Mouse (Mus musculus): ENCODE results near the gene Olfr1366. TPM values are rescaled to one million over a fixed set of nuclear protein-coding genes. Genes with fewer than 3 reads are reported as not detected.
"Not testable (repeated sequence)": the region's sequence is repeated elsewhere in the genome, so short reads cannot be mapped to it uniquely, and the experiment has no call there.

Olfr1366 gene
- 0.10 TPM in 1 of 2 replicates, not detected in the other for polyA plus RNA-seq (2015; fragmentation: Nextera tagmentation; extraction: Ambion mirVana)

- H3K4me3 ChIP-seq = no peak within 1 kb of the TSS
- no peak within 1 kb of the TSS for H3K9ac ChIP-seq
- no peaks in the 10 kb centered on the region for H3K9me3 ChIP-seq (replicated peaks)
- no peak within 1 kb of the TSS for H3K27ac ChIP-seq
- ATAC-seq (replicated peaks; ENCODE audit: insufficient number of reproducible peaks, insufficient read depth, low FRiP score, low read depth) = no peak
- H3K36me3 ChIP-seq = no peaks in the 10 kb centered on the region
- H3K27me3 ChIP-seq = no peaks in the 10 kb centered on the region
- WGBS = 53% methylated on average over 1 of the region's 1 CpGs
- no peaks in the 10 kb centered on the region for H3K4me1 ChIP-seq (replicated peaks)
- H3K4me2 ChIP-seq = no peak within 1 kb of the TSS
Measured at GRCm38 (mm10) chr13:21542708-21543107, at the start of gene Olfr1366. Olfr1366 (minus strand) TSS chr13:21542808.

DNA sequence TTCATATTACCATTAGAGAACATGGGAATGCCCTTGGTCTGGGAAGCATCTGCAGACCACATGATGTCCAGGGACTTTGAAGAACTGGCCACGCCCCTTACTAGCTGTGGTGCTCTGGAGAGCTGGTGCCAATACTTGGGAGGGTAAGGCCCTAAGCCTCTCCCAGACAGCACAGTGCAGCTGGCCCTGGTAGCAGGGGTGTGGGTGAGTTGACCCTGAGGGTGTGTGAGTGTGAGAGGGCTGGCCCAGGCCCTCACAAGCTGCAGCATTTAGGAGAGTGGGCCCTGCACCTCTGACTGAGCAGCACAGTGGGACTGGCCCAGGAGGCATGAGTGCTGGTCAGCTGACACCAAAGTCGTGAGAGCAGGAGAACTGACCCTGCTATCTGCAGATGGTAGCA lies 49.0 kb upstream of the Olfr1366 start:
- Histone ChIP-seq H3K4me2 (no peak overlapping the region), H3K27me3 (no peaks in the 10 kb centered on the region), H3K9me3 (replicated peaks) (no peaks in the 10 kb centered on the region), H3K27ac (no peak overlapping the region), H3K4me1 (replicated peaks) (no peaks in the 10 kb centered on the region), H3K4me3 (no peak overlapping the region), H3K9ac (no peak overlapping the region), H3K36me3 (no peaks in the 10 kb centered on the region)
- WGBS = 40% methylated on average over 2 of the region's 2 CpGs
- 0 out of 2 replicates have a peak, but pooled peaks have one; percentile 43 for ATAC-seq (replicated peaks; ENCODE audit: insufficient number of reproducible peaks, insufficient read depth, low FRiP score, low read depth)

DNA sequence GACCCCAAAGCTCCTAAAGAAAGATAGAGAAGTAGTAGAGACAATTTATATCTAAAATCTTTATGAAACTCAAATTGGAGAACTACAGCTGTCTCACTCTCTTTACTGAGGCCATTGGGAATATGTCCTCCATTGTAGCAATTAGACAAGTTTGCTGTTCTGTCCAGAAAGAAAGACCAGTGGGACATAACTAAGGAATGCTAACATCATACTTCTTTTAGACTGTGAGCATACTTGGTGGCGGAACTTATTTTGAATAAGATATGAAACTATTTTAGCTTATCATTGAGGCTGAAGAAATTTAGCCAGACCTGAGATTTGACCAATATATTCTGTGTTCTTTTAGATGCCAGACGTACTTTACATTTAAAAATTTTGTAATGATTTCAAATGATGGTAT lies 39.1 kb upstream of the Olfr1366 start, which contains the start of gene Olfr1364:
TSS of gene Olfr1364 (minus strand) at position 101 of the 400 bp plus-strand sequence.
- Histone ChIP-seq H3K27ac (no peak within 1 kb of the TSS), H3K4me3 (no peak within 1 kb of the TSS), H3K27me3 (no peaks in the 10 kb centered on the region), H3K36me3 (no peaks in the 10 kb centered on the region), H3K4me2 (no peak within 1 kb of the TSS), H3K9ac (no peak within 1 kb of the TSS), H3K4me1 (replicated peaks) (no peaks in the 10 kb centered on the region), H3K9me3 (replicated peaks) (no peaks in the 10 kb centered on the region)
- no peak for ATAC-seq (replicated peaks; ENCODE audit: insufficient number of reproducible peaks, insufficient read depth, low FRiP score, low read depth)
- WGBS = 81% methylated on average over 2 of the region's 2 CpGs

GRCm38 (mm10) chr13:21559793-21560192 lies 17.2 kb upstream of the Olfr1366 start, which contains the start of gene Olfr1535:
Olfr1535 (minus strand) TSS chr13:21559893.
- Histone ChIP-seq H3K27me3 (no peaks in the 10 kb centered on the region), H3K4me1 (replicated peaks) (no peaks in the 10 kb centered on the region), H3K9ac (no peak within 1 kb of the TSS), H3K9me3 (replicated peaks) (no peaks in the 10 kb centered on the region), H3K4me2 (no peak within 1 kb of the TSS), H3K27ac (no peak within 1 kb of the TSS), H3K36me3 (no peaks in the 10 kb centered on the region), H3K4me3 (no peak within 1 kb of the TSS)
- no peak for ATAC-seq (replicated peaks; ENCODE audit: insufficient number of reproducible peaks, insufficient read depth, low FRiP score, low read depth)
- 44% methylated on average over 1 of the region's 1 CpGs for WGBS

- Histone ChIP-seq H3K4me1 (replicated peaks) (no peaks in the 10 kb centered on the region), H3K36me3 (no peaks in the 10 kb centered on the region), H3K4me2 (no peak overlapping the region), H3K27me3 (no peaks in the 10 kb centered on the region), H3K9ac (no peak overlapping the region), H3K9me3 (replicated peaks) (no peaks in the 10 kb centered on the region), H3K27ac (no peak overlapping the region), H3K4me3 (no peak overlapping the region)
- ATAC-seq (replicated peaks; ENCODE audit: insufficient number of reproducible peaks, insufficient read depth, low FRiP score, low read depth) = no peak
- WGBS = 33% methylated on average over 3 of the region's 3 CpGs
Measured at GRCm38 (mm10) chr13:21550416-21551110, 8.0 kb upstream of the Olfr1366 start.

DNA sequence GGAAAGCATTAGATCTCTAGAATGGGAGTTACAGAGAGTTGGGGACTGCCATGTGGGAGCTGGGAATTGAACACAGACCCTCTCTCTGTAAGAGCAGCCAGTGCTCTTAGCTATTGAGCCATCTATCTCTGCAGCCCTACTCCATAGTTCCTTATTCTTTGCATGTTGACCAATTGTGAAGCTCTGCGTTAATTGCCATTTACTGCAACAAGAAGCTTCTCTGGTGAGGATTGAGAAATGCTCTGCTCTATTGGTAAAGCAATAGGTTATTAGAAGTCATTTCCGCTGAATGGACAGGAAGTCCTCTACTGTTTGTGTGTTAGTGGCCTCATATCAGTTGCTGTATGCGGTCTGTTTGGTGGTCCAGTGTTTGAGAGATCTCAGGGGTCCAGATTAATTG lies 6.9 kb upstream of the Olfr1366 start:
- H3K4me2 ChIP-seq = no peak overlapping the region
- H3K9ac ChIP-seq = no peak overlapping the region
- WGBS = 86% methylated on average over 3 of the region's 3 CpGs
- H3K4me3 ChIP-seq = no peak overlapping the region
- H3K4me1 ChIP-seq (replicated peaks) = no peaks in the 10 kb centered on the region
- no peaks in the 10 kb centered on the region for H3K27me3 ChIP-seq
- no peaks in the 10 kb centered on the region for H3K9me3 ChIP-seq (replicated peaks)
- ATAC-seq (replicated peaks; ENCODE audit: insufficient number of reproducible peaks, insufficient read depth, low FRiP score, low read depth) = no peak
- H3K36me3 ChIP-seq = no peaks in the 10 kb centered on the region
- no peak overlapping the region for H3K27ac ChIP-seq

- WGBS = under 1% methylated on average over 39 of the region's 39 CpGs
- peak within 1 kb of the TSS; percentile 84 for H3K4me2 ChIP-seq
- H3K4me1 ChIP-seq (replicated peaks) = peaks cover 3% of the 10 kb centered on the region; the same call in 1 of the 2 replicates
- peak; percentile 97 for ATAC-seq (replicated peaks; ENCODE audit: insufficient number of reproducible peaks, insufficient read depth, low FRiP score, low read depth)
- no peaks in the 10 kb centered on the region for H3K27me3 ChIP-seq
- H3K4me3 ChIP-seq = peak within 1 kb of the TSS; percentile 99
- H3K27ac ChIP-seq = peak within 1 kb of the TSS; percentile 96
- peaks cover 16% of the 10 kb centered on the region for H3K36me3 ChIP-seq
- H3K9me3 ChIP-seq (replicated peaks) = no peaks in the 10 kb centered on the region
- peak within 1 kb of the TSS; percentile 99 for H3K9ac ChIP-seq
Measured at GRCm38 (mm10) chr13:21530781-21531201, 11.8 kb downstream of the Olfr1366 start, which contains the start of gene Zkscan8. Zkscan8 (minus strand) TSS chr13:21531120.

DNA sequence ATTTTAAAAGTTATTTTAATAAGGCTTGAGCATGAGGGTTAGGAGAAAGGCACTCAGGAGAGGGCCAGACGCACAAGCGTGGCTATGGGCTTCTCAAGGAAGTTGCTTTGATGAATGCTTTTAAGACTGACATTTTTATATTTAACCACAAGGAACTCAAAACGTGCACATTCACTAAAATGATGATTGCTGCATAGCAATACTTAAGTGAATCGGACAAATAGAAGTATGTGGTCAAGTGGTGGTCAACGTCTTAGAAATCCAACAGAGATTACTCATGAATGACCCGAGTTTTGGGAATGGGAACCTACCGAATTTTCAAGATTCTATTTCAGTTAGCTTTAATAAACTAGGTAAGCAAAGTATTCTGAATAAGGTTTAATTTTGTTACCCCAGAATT lies 12.5 kb downstream of the Olfr1366 start:
- WGBS = 45% methylated on average over 7 of the region's 7 CpGs
- no peaks in the 10 kb centered on the region for H3K9me3 ChIP-seq (replicated peaks)
- peaks cover 20% of the 10 kb centered on the region for H3K36me3 ChIP-seq
- no peak overlapping the region for H3K27ac ChIP-seq
- ATAC-seq (replicated peaks; ENCODE audit: insufficient number of reproducible peaks, insufficient read depth, low FRiP score, low read depth) = no peak
- H3K4me2 ChIP-seq = peak overlapping the region; percentile 84
- peak overlapping the region; percentile 99 for H3K4me3 ChIP-seq
- no peak overlapping the region for H3K9ac ChIP-seq
- peaks cover 3% of the 10 kb centered on the region; the same call in 1 of the 2 replicates for H3K4me1 ChIP-seq (replicated peaks)
- no peaks in the 10 kb centered on the region for H3K27me3 ChIP-seq

DNA sequence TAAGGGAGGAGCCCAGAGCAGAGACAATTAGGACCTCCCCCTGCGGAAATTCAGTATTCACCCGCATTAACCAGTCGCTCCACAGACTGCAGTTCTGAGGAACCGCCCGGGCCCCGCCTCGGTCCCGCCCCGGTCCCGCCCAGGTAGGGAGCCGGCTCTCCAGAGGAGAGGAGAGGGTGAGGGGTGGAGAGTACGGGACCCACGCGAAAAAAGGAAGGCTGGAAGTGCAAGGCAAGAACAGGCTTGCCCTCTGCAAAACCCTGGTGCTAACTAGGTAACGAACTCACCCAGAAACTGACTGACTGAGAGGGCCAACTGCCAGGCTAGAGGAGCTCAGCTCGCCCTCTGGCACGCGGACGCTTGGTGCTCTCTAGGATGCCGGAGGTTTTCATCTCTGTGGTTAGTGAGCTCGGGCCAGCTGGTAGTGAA lies 36.4 kb downstream of the Olfr1366 start:
- Histone ChIP-seq H3K4me3 (peak overlapping the region; percentile 71), H3K4me1 (replicated peaks) (peaks cover 4% of the 10 kb centered on the region; the same call in 1 of the 2 replicates), H3K36me3 (no peaks in the 10 kb centered on the region), H3K27ac (peak overlapping the region; percentile 84), H3K9me3 (replicated peaks) (no peaks in the 10 kb centered on the region), H3K27me3 (no peaks in the 10 kb centered on the region), H3K9ac (peak overlapping the region; percentile 73), H3K4me2 (peak overlapping the region; percentile 68)
- WGBS = 0% methylated on average over 21 of the region's 21 CpGs
- peak; percentile 98 for ATAC-seq (replicated peaks; ENCODE audit: insufficient number of reproducible peaks, insufficient read depth, low FRiP score, low read depth)

DNA sequence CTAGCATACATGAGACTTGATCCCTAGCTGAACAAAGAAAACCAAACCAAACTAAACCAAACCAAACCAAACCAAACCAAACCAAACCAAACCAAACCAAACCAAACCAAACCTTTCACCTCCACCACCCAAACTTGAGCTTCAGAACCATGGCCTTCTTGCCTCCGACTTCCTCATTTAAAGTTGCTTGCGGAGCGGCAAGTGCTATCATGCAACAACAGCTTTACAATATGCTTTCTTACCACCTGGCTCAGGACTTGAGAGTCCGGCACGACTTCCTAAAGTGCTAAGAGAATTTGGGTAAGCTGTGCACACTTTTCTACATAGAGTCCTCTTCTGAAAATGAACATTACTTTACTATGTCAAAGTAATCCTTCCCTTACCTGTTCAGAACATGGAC lies 40.3 kb downstream of the Olfr1366 start:
- H3K4me1 ChIP-seq (replicated peaks) = peaks cover 4% of the 10 kb centered on the region; the same call in 1 of the 2 replicates
- H3K27me3 ChIP-seq = no peaks in the 10 kb centered on the region
- no peak overlapping the region for H3K27ac ChIP-seq
- H3K4me2 ChIP-seq = no peak overlapping the region
- 80% methylated on average over 5 of the region's 5 CpGs for WGBS
- no peak overlapping the region for H3K4me3 ChIP-seq
- H3K9me3 ChIP-seq (replicated peaks) = no peaks in the 10 kb centered on the region
- H3K9ac ChIP-seq = no peak overlapping the region
- no peaks in the 10 kb centered on the region for H3K36me3 ChIP-seq
- no peak for ATAC-seq (replicated peaks; ENCODE audit: insufficient number of reproducible peaks, insufficient read depth, low FRiP score, low read depth)

DNA sequence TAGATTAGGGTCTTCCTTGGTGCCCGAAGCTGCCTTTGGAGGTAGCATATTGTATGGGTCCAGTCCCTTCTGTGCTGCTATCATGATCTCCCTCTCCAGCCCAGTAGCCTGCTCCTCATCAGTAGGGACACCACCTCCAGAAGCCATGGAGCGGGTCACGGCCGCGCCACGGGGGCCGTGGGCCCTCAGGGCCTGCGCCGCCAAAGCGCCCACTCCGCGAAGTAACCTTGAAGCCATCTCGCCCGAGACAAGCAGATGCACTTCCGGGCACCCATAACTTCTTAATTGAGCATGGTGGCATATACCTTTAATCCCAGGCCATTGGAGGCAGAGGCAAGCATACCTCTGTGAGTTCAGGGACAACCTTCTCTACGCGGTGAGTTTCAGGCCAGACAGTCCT lies 41.4 kb downstream of the Olfr1366 start, which contains the start of gene Gm11273:
TSS of gene Gm11273 (minus strand) at position 237 of the 400 bp plus-strand sequence.
- not testable (repeated sequence) for H3K9ac ChIP-seq; H3K4me1 ChIP-seq (replicated peaks); ATAC-seq (replicated peaks; ENCODE audit: insufficient number of reproducible peaks, insufficient read depth, low FRiP score, low read depth); H3K4me3 ChIP-seq; H3K9me3 ChIP-seq (replicated peaks); H3K4me2 ChIP-seq; H3K36me3 ChIP-seq; H3K27ac ChIP-seq; H3K27me3 ChIP-seq
- 87% methylated on average over 17 of the region's 17 CpGs for WGBS
